12 mouse cellular contexts compared by ENCODE assay signal in the genomic region with DNA sequence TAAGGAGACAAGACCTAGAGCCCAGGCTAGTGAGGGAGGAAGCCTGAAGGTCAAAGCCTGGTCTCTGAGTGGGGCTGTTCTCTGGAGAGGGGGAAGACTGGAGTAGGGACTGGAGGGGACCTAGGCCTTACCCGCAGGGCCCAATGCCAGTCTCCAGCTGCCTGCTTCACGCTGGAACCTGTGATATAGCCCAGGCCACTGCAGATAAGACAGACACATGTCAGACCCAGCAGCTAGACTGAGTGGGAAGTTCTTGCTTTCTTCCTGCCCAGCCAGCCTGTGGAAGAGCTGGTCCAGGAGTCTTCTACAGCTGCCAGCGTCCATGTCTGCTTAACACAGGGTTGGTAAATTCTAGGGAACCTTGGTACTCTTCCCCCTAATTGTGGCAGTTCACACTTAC. TPM values are rescaled to one million over a fixed set of nuclear protein-coding genes. Genes with fewer than 3 reads are reported as not detected.
A peak's percentile ranks its signal among the peaks of the same experiment; 100 is the strongest.
DNase-seq lines count a peak whose midpoint lies in the region; ATAC-seq and TF ChIP-seq lines count a peak whose summit lies in the region.
"Had no signal": no experiment of that assay in that cellular context is flagged by ENCODE, and none has a peak within 500 bp of the region (broad histone marks: within the 10 kb centered on the region; RNA-seq: fewer than 3 reads in every experiment).

No protein-coding gene starts in this region.

- peak overlapping the region; percentile 83 for H3K27ac ChIP-seq in gastrocnemius, adult 2 months
- H3K27ac ChIP-seq in layer of hippocampus, adult 2 months = peak overlapping the region; percentile 88; the same call in 1 of the 2 replicates
- H3K27ac ChIP-seq: macrophage; neural tube, embryonic 12.5 days had no signal

- peak overlapping the region; percentile 46 for H3K4me3 ChIP-seq in gastrocnemius, adult 2 months
- no peak overlapping the region for H3K4me3 ChIP-seq in layer of hippocampus, adult 2 months
- H3K4me3 ChIP-seq in megakaryocyte, embryonic 14.5 days (replicated peaks) = peak overlapping the region; percentile 28
- H3K4me3 ChIP-seq: neural tube, embryonic 12.5 days had no signal

- no peaks in the 10 kb centered on the region for H3K27me3 ChIP-seq in megakaryocyte, embryonic 14.5 days (replicated peaks)
- H3K27me3 ChIP-seq: neural tube, embryonic 12.5 days had no signal

- H3K36me3 ChIP-seq in megakaryocyte, embryonic 14.5 days (replicated peaks; ENCODE audit: low read length) = peaks cover 100% of the 10 kb centered on the region

- peak; percentile 10; the same call in 1 of the 2 replicates for ATAC-seq in granulocyte monocyte progenitor cell, adult 5-6 weeks (replicated peaks; ENCODE audit: poor library complexity, severe bottlenecking)

- no peak for TF ChIP-seq CTCF in gastrocnemius, adult 2 months (IDR thresholded peaks at IDR 0.05)
- TF ChIP-seq CTCF in layer of hippocampus, adult 2 months (conservative IDR thresholded peaks at IDR 0.05) = no peak

- DNase-seq in gastrocnemius, adult 2 months = no peak
- DNase-seq in gastrocnemius, postnatal 14 days = no peak
- no peak for DNase-seq in layer of hippocampus, adult 2 months (ENCODE audit: low spot score in 2 of 2)
- DNase-seq in layer of hippocampus, adult 9-11 months = no peak
- DNase-seq in right cerebral cortex, adult 18-20 months = no peak
- no peak for DNase-seq in cerebellum, adult 9-11 months
- DNase-seq: gastrocnemius, postnatal 36 days had no signal

- H3K4me1 ChIP-seq in megakaryocyte, embryonic 14.5 days = peaks cover 94% of the 10 kb centered on the region

- H3K9me3 ChIP-seq in megakaryocyte, embryonic 14.5 days = no peaks in the 10 kb centered on the region
- H3K9me3 ChIP-seq: neural tube, embryonic 12.5 days had no signal

- intact Hi-C loops in gastrocnemius, adult 2 months (cut with DNase I) = no loop called here
- intact Hi-C loops in gastrocnemius, postnatal 14 days (cut with DNase I; ENCODE audit: low total_unique reads) = no loop called here

RNA-seq across cellular contexts. Expression of a gene that starts 17.3 kb away (rescaled TPM):
- total RNA-seq in gastrocnemius, adult 2 months (2021) = 10 to 100 TPM; 60.2 to 60.9 TPM
- total RNA-seq in gastrocnemius, postnatal 14 days (2021) = 10 to 100 TPM; 58.7 to 62.8 TPM
- 10 to 100 TPM; 55.7 to 56.2 TPM for total RNA-seq in layer of hippocampus, adult 2 months (2021)
- total RNA-seq in granulocyte monocyte progenitor cell, adult 5-6 weeks (2014; fragmentation: Nextera tagmentation) = 172 and 173 TPM in 2 replicates
- 132 and 239 TPM in 2 replicates for total RNA-seq in granulocyte monocyte progenitor cell, adult 5-6 weeks (2017)
- 59.8 and 71.3 TPM in 2 replicates for polyA plus RNA-seq in megakaryocyte, embryonic 14.5 days (2012; ENCODE audit: insufficient read depth, low replicate concordance)

RNA-seq across cellular contexts. Expression of a gene that starts 23.2 kb away (rescaled TPM):
- 1 to 10 TPM in 1 of 2 experiments, under 1 TPM in 1; 0.67 to 5.5 TPM for total RNA-seq in gastrocnemius, adult 2 months (2021)
- total RNA-seq in gastrocnemius, postnatal 14 days (2021) = under 1 TPM; 0.18 to 0.38 TPM
- total RNA-seq in layer of hippocampus, adult 2 months (2021) = not detected
- total RNA-seq in granulocyte monocyte progenitor cell, adult 5-6 weeks (2014; fragmentation: Nextera tagmentation) = not detected in 2 replicates
- not detected in 2 replicates for total RNA-seq in granulocyte monocyte progenitor cell, adult 5-6 weeks (2017)
- not detected in 2 replicates for polyA plus RNA-seq in megakaryocyte, embryonic 14.5 days (2012; ENCODE audit: insufficient read depth, low replicate concordance)
- polyA plus RNA-seq: embryonic facial prominence, embryonic 11.5 days; macrophage; neural tube, embryonic 12.5 days had no signal

RNA-seq across cellular contexts. Expression of a gene that starts 31.2 kb away (rescaled TPM):
- total RNA-seq in gastrocnemius, adult 2 months (2021) = 10 to 100 TPM; 15.7 to 65.1 TPM
- 10 to 100 TPM; 11.4 to 14.7 TPM for total RNA-seq in gastrocnemius, postnatal 14 days (2021)
- 100 to 1,000 TPM; 101 to 105 TPM for total RNA-seq in layer of hippocampus, adult 2 months (2021)
- total RNA-seq in granulocyte monocyte progenitor cell, adult 5-6 weeks (2014; fragmentation: Nextera tagmentation) = 27.1 and 41.2 TPM in 2 replicates
- 5.6 TPM in 2 replicates for total RNA-seq in granulocyte monocyte progenitor cell, adult 5-6 weeks (2017)
- polyA plus RNA-seq in megakaryocyte, embryonic 14.5 days (2012; ENCODE audit: insufficient read depth, low replicate concordance) = 63.1 and 65.1 TPM in 2 replicates
- polyA plus RNA-seq: macrophage had no signal

RNA-seq across cellular contexts. Expression of a gene that starts 47.0 kb away (rescaled TPM):
- total RNA-seq in gastrocnemius, adult 2 months (2021) = 100 to 1,000 TPM; 238 to 342 TPM
- 100 to 1,000 TPM; 160 to 162 TPM for total RNA-seq in gastrocnemius, postnatal 14 days (2021)
- total RNA-seq in layer of hippocampus, adult 2 months (2021) = 1 to 10 TPM; 2.2 to 3.8 TPM
- 0.79 and 1.2 TPM in 2 replicates for total RNA-seq in granulocyte monocyte progenitor cell, adult 5-6 weeks (2014; fragmentation: Nextera tagmentation)
- not detected in 2 replicates for total RNA-seq in granulocyte monocyte progenitor cell, adult 5-6 weeks (2017)
- polyA plus RNA-seq in megakaryocyte, embryonic 14.5 days (2012; ENCODE audit: insufficient read depth, low replicate concordance) = 0.75 and 2.3 TPM in 2 replicates
- polyA plus RNA-seq: macrophage had no signal
